In genomic region chr7:121003793-121004418, GRCm38 (mm10) we compare ENCODE assay signal across 14 mouse cellular contexts. TPM values are rescaled to one million over a fixed set of nuclear protein-coding genes. Genes with fewer than 3 reads are reported as not detected.
DNase-seq lines count a peak whose midpoint lies in the region; ATAC-seq lines count a peak whose summit lies in the region.
"Had no signal": no experiment of that assay in that cellular context is flagged by ENCODE, and none has a peak within 500 bp of the region (broad histone marks: within the 10 kb centered on the region; RNA-seq: fewer than 3 reads in every experiment).

No protein-coding gene starts in this region.

- H3K4me1 ChIP-seq in intestine, embryonic 16.5 days (ENCODE audit: control insufficient read depth, insufficient read depth, low read length), result no peaks in the 10 kb centered on the region
- H3K4me1 ChIP-seq: midbrain, embryonic 12.5 days had no signal

- ATAC-seq in intestine, embryonic 16.5 days, result peak; percentile 37; the same call in 1 of the 2 replicates
- no peak for ATAC-seq in activated CD4-positive, CD25-positive, alpha-beta regulatory T cell, adult 4 months
- ATAC-seq: forebrain, embryonic 14.5 days had no signal

- no peak overlapping the region for H3K4me3 ChIP-seq in intestine, embryonic 16.5 days (ENCODE audit: low read length)
- H3K4me3 ChIP-seq: gastrocnemius, adult 2 months; midbrain, embryonic 12.5 days had no signal

- DNase-seq in 3T3-L1 (ENCODE audit: low read depth, low spot score) (peak; percentile 86), 416B (ENCODE audit: low read depth) (peak; percentile 44)
- DNase-seq in kidney, postnatal 14 days, result peak; percentile 78
- no peak for DNase-seq in heart, postnatal 25 days (ENCODE audit: low spot score)
- no peak for DNase-seq in urinary bladder, adult 18-20 months (ENCODE audit: low spot score in 2 of 2)
- DNase-seq: cerebellum, adult 2 months; gastrocnemius, adult 2 months; thymus, adult 18-20 months had no signal

- intact Hi-C loops in heart, postnatal 25 days (cut with DNase I), result loop anchor here (2.0 kb wide), 1 partner anchor 69 kb away; no protein-coding TSS in a partner anchor

- H3K9me3 ChIP-seq in intestine, embryonic 16.5 days (ENCODE audit: control insufficient read depth, low read length), result no peaks in the 10 kb centered on the region
- H3K9me3 ChIP-seq: midbrain, embryonic 12.5 days had no signal

- no peak overlapping the region for H3K4me2 ChIP-seq in intestine, embryonic 16.5 days (ENCODE audit: low read depth, low read length)
- H3K4me2 ChIP-seq: midbrain, embryonic 12.5 days had no signal

- no peaks in the 10 kb centered on the region for H3K27me3 ChIP-seq in intestine, embryonic 16.5 days (replicated peaks; ENCODE audit: control insufficient read depth, insufficient read depth, low read length)
- H3K27me3 ChIP-seq: midbrain, embryonic 12.5 days had no signal

- peak overlapping the region; percentile 70 for H3K27ac ChIP-seq in intestine, embryonic 16.5 days (ENCODE audit: low read length)
- H3K27ac ChIP-seq: gastrocnemius, adult 2 months; midbrain, embryonic 12.5 days had no signal

- no peak overlapping the region for H3K9ac ChIP-seq in intestine, embryonic 16.5 days (ENCODE audit: low read depth, low read length)
- H3K9ac ChIP-seq: midbrain, embryonic 12.5 days had no signal

- 65% methylated on average over 4 of the region's 4 CpGs for WGBS in intestine, embryonic 16.5 days

- no peaks in the 10 kb centered on the region for H3K36me3 ChIP-seq in intestine, embryonic 16.5 days (ENCODE audit: control insufficient read depth, insufficient read depth, low read length)
- H3K36me3 ChIP-seq: midbrain, embryonic 12.5 days had no signal

RNA-seq across cellular contexts. Expression of gene Mfsd13b, which starts 21.6 kb away (rescaled TPM):
- polyA plus RNA-seq in intestine, embryonic 16.5 days (2015; fragmentation: Nextera tagmentation; extraction: Ambion mirVana), result 0.38 and 0.99 TPM in 2 replicates
- polyA plus RNA-seq in activated CD4-positive, CD25-positive, alpha-beta regulatory T cell, adult 4 months (2017; shearing (Covaris generic)), result not detected
- total RNA-seq in heart, postnatal 25 days (2021), result not detected
- total RNA-seq: gastrocnemius, adult 2 months; hematopoietic stem cell, adult 5-6 weeks had no signal
- polyA plus RNA-seq: embryonic facial prominence, embryonic 14.5 days had no signal

RNA-seq across cellular contexts. Expression of gene Cdr2, which starts 21.8 kb away (rescaled TPM):
- 15.7 and 19.8 TPM in 2 replicates for polyA plus RNA-seq in intestine, embryonic 16.5 days (2015; fragmentation: Nextera tagmentation; extraction: Ambion mirVana)
- 1 to 10 TPM; 1.0 to 1.3 TPM for polyA plus RNA-seq in activated CD4-positive, CD25-positive, alpha-beta regulatory T cell, adult 4 months (2017; shearing (Covaris generic))
- total RNA-seq in heart, postnatal 25 days (2021), result 10 to 100 TPM; 14.8 to 21.9 TPM

RNA-seq across cellular contexts. Expression of gene Mettl9, which starts 30.3 kb away (rescaled TPM):
- polyA plus RNA-seq in intestine, embryonic 16.5 days (2015; fragmentation: Nextera tagmentation; extraction: Ambion mirVana), result 121 and 123 TPM in 2 replicates
- polyA plus RNA-seq in activated CD4-positive, CD25-positive, alpha-beta regulatory T cell, adult 4 months (2017; shearing (Covaris generic)), result 1 to 10 TPM; 8.2 to 8.3 TPM
- 10 to 100 TPM; 77.5 to 80.5 TPM for total RNA-seq in heart, postnatal 25 days (2021)

Comparison
In these comparisons a context has a peak if more than half of its experiments do, and no peak if none do; other contexts are left out.
1. DNase-seq: peak in 3T3-L1 (single experiment), 416B (single experiment) and kidney, postnatal 14 days (single experiment); none in heart, postnatal 25 days (single experiment) and urinary bladder, adult 18-20 months (0 of 2).
2. RNA of gene Mettl9, which starts 30.3 kb away (polyA plus RNA-seq): 121 to 123 TPM in intestine, embryonic 16.5 days; 8.2 to 8.3 TPM in activated CD4-positive, CD25-positive, alpha-beta regulatory T cell, adult 4 months; every median in the first group is over 10 times any median in the second.